Mouse (Mus musculus) cortical plate, adult 2 months (tissue): ENCODE data around the gene Mboat2.

Experiments used
- CTCF ChIP-seq: fragments of 200-500 bp; IDR thresholded peaks from 2 replicates; pipeline ENCODE4 v1.5.1; 2011; ENCODE audit warnings: mild to moderate bottlenecking, control low read depth, low read length; ENCODE audit not compliant: insufficient read depth; ENCODE audit errors: extremely low read depth
- POLR2A ChIP-seq: fragments of 200-500 bp; IDR thresholded peaks from 2 replicates; pipeline ENCODE4 v1.6.1; 2011; ENCODE audit warnings: mild to moderate bottlenecking, low read length, control low read depth; ENCODE audit not compliant: insufficient read depth; ENCODE audit errors: extremely low read depth

DNA sequence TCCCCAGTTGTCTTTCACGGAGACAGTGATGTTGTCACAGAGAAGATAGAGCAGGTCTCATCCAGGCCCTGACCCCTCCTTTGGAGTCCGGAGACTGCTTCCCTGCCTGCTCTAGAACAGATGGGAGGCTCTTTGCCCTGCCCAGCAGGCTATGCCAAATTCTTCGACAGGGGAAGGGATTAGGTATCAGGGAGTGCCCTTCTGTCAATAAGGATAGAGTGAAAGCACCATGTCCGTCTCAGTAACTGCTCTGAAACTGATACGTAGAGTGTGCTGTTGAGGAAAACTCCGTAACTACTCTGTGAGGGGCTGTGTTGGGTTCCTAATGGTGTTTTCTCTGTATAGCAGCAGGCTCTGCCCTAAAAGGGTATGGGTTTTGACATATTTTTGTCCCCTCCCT, 101.4 kb downstream of the Mboat2 start:
- TF ChIP-seq CTCF, result no peak
- TF ChIP-seq POLR2A, result no peak
